Mouse (Mus musculus): Measurements from ENCODE around the gene Aip.

GRCm38 (mm10) chr19:4066877-4067276 lies 58.8 kb downstream of the Aip start:
- TF ChIP-seq TAL1 (IDR thresholded peaks at IDR 0.05; ENCODE audit: low read length) (no peak), GATA1 (IDR thresholded peaks at IDR 0.05; ENCODE audit: low read length) (no peak)

Measured in erythroblast, embryonic 14.5 days (primary cell).